Mouse (Mus musculus): ENCODE measurements at regions not wholly inside any gene's neighbourhood (a gene's known extent, or its start where the extent isn't known, plus 50 kb on each side); places are given as distances from the start of the nearest gene placed in this dataset.
A peak's percentile ranks its signal among the peaks of the same experiment; 100 is the strongest.

GRCm38 (mm10) chr1:121178611-121179245 lies 153.7 kb downstream of the Insig2 start:
- no peak for TF ChIP-seq POLR2A (IDR thresholded peaks at IDR 0.05; ENCODE audit: borderline replicate concordance, control insufficient read depth, low read depth, low read length)
- TF ChIP-seq CTCF (IDR thresholded peaks at IDR 0.05; ENCODE audit: control insufficient read depth, insufficient read depth, low read length): no peak
- H3K27ac ChIP-seq (ENCODE audit: control insufficient read depth, insufficient read depth, low read depth, low read length, poor library complexity): no peak overlapping the region
- WGBS: 4% methylated on average over 17 of the region's 17 CpGs
- H3K4me3 ChIP-seq (replicated peaks; ENCODE audit: control insufficient read depth, low read depth, low read length): no peak overlapping the region
- H3K4me1 ChIP-seq (ENCODE audit: control insufficient read depth, insufficient read depth, low read length): no peaks in the 10 kb centered on the region

GRCm38 (mm10) chr1:121180273-121181030 lies 151.9 kb downstream of the Insig2 start:
- Histone ChIP-seq H3K4me1 (ENCODE audit: control insufficient read depth, insufficient read depth, low read length) (no peaks in the 10 kb centered on the region), H3K4me3 (replicated peaks; ENCODE audit: control insufficient read depth, low read depth, low read length) (no peak overlapping the region), H3K27ac (ENCODE audit: control insufficient read depth, insufficient read depth, low read depth, low read length, poor library complexity) (no peak overlapping the region)
- WGBS: 21% methylated on average over 20 of the region's 20 CpGs
- TF ChIP-seq POLR2A (IDR thresholded peaks at IDR 0.05; ENCODE audit: borderline replicate concordance, control insufficient read depth, low read depth, low read length): no peak
- TF ChIP-seq CTCF (IDR thresholded peaks at IDR 0.05; ENCODE audit: control insufficient read depth, insufficient read depth, low read length): no peak

- H3K4me1 ChIP-seq (ENCODE audit: control insufficient read depth, insufficient read depth, low read length): no peaks in the 10 kb centered on the region
- TF ChIP-seq CTCF (IDR thresholded peaks at IDR 0.05; ENCODE audit: control insufficient read depth, insufficient read depth, low read length) (no peak), POLR2A (IDR thresholded peaks at IDR 0.05; ENCODE audit: borderline replicate concordance, control insufficient read depth, low read depth, low read length) (no peak)
- no peak overlapping the region for H3K27ac ChIP-seq (ENCODE audit: control insufficient read depth, insufficient read depth, low read depth, low read length, poor library complexity)
- no peak overlapping the region for H3K4me3 ChIP-seq (replicated peaks; ENCODE audit: control insufficient read depth, low read depth, low read length)
- 27% methylated on average over 2 of the region's 2 CpGs for WGBS
Observed at GRCm38 (mm10) chr1:121188895-121189294, 143.5 kb downstream of the Insig2 start.

GRCm38 (mm10) chr1:121194800-121195199 lies 137.6 kb downstream of the Insig2 start:
- H3K4me1 ChIP-seq (ENCODE audit: control insufficient read depth, insufficient read depth, low read length): no peaks in the 10 kb centered on the region
- no peak for TF ChIP-seq CTCF (IDR thresholded peaks at IDR 0.05; ENCODE audit: control insufficient read depth, insufficient read depth, low read length)
- no peak for TF ChIP-seq POLR2A (IDR thresholded peaks at IDR 0.05; ENCODE audit: borderline replicate concordance, control insufficient read depth, low read depth, low read length)
- no peak overlapping the region for H3K4me3 ChIP-seq (replicated peaks; ENCODE audit: control insufficient read depth, low read depth, low read length)
- H3K27ac ChIP-seq (ENCODE audit: control insufficient read depth, insufficient read depth, low read depth, low read length, poor library complexity): no peak overlapping the region
- 76% methylated on average over 4 of the region's 4 CpGs for WGBS

- 13% methylated on average over 2 of the region's 2 CpGs for WGBS
- TF ChIP-seq CTCF (IDR thresholded peaks at IDR 0.05; ENCODE audit: control insufficient read depth, insufficient read depth, low read length): peak; percentile 9; the same call in 1 of the 2 replicates
- no peak for TF ChIP-seq POLR2A (IDR thresholded peaks at IDR 0.05; ENCODE audit: borderline replicate concordance, control insufficient read depth, low read depth, low read length)
Observed at GRCm38 (mm10) chr1:121215843-121216242, 116.5 kb downstream of the Insig2 start.

GRCm38 (mm10) chr1:121224250-121224649 lies 108.1 kb downstream of the Insig2 start:
- H3K4me1 ChIP-seq (ENCODE audit: control insufficient read depth, insufficient read depth, low read length): no peaks in the 10 kb centered on the region
- 79% methylated on average over 11 of the region's 11 CpGs for WGBS
- H3K4me3 ChIP-seq (replicated peaks; ENCODE audit: control insufficient read depth, low read depth, low read length): no peak overlapping the region
- no peak for TF ChIP-seq CTCF (IDR thresholded peaks at IDR 0.05; ENCODE audit: control insufficient read depth, insufficient read depth, low read length)
- no peak for TF ChIP-seq POLR2A (IDR thresholded peaks at IDR 0.05; ENCODE audit: borderline replicate concordance, control insufficient read depth, low read depth, low read length)
- H3K27ac ChIP-seq (ENCODE audit: control insufficient read depth, insufficient read depth, low read depth, low read length, poor library complexity): no peak overlapping the region

More at GRCm38 (mm10) chr1:121215843-121216242, 116.5 kb downstream of the Insig2 start:
- Histone ChIP-seq H3K4me3 (replicated peaks; ENCODE audit: control insufficient read depth, low read depth, low read length) (no peak overlapping the region), H3K27ac (ENCODE audit: control insufficient read depth, insufficient read depth, low read depth, low read length, poor library complexity) (no peak overlapping the region), H3K4me1 (ENCODE audit: control insufficient read depth, insufficient read depth, low read length) (no peaks in the 10 kb centered on the region)

GRCm38 (mm10) chr1:121226466-121227232 lies 105.7 kb downstream of the Insig2 start:
- WGBS: 55% methylated on average over 15 of the region's 15 CpGs
- no peaks in the 10 kb centered on the region for H3K4me1 ChIP-seq (ENCODE audit: control insufficient read depth, insufficient read depth, low read length)
- TF ChIP-seq CTCF (IDR thresholded peaks at IDR 0.05; ENCODE audit: control insufficient read depth, insufficient read depth, low read length) (no peak), POLR2A (IDR thresholded peaks at IDR 0.05; ENCODE audit: borderline replicate concordance, control insufficient read depth, low read depth, low read length) (no peak)

GRCm38 (mm10) chr1:121227233-121227594 lies 105.2 kb downstream of the Insig2 start:
- TF ChIP-seq POLR2A (IDR thresholded peaks at IDR 0.05; ENCODE audit: borderline replicate concordance, control insufficient read depth, low read depth, low read length): no peak
- no peak for TF ChIP-seq CTCF (IDR thresholded peaks at IDR 0.05; ENCODE audit: control insufficient read depth, insufficient read depth, low read length)
- 75% methylated on average over 6 of the region's 6 CpGs for WGBS
- Histone ChIP-seq H3K4me1 (ENCODE audit: control insufficient read depth, insufficient read depth, low read length) (no peaks in the 10 kb centered on the region), H3K27ac (ENCODE audit: control insufficient read depth, insufficient read depth, low read depth, low read length, poor library complexity) (no peak overlapping the region), H3K4me3 (replicated peaks; ENCODE audit: control insufficient read depth, low read depth, low read length) (no peak overlapping the region)

More at GRCm38 (mm10) chr1:121226466-121227232, 105.7 kb downstream of the Insig2 start:
- no peak overlapping the region for H3K27ac ChIP-seq (ENCODE audit: control insufficient read depth, insufficient read depth, low read depth, low read length, poor library complexity)
- H3K4me3 ChIP-seq (replicated peaks; ENCODE audit: control insufficient read depth, low read depth, low read length): no peak overlapping the region

All from bone marrow, adult 2 months (tissue).